Mouse (Mus musculus): ENCODE results near the gene Itga9. TPM values are rescaled to one million over a fixed set of nuclear protein-coding genes. Genes with fewer than 3 reads are reported as not detected.

Itga9 gene
- polyA plus RNA-seq, 1 experiment, result 6.2 TPM

- Histone ChIP-seq H3K27me3 (ENCODE audit: control insufficient read depth, insufficient read depth, low read length) (no peaks in the 10 kb centered on the region), H3K27ac (ENCODE audit: control insufficient read depth, insufficient read depth, low read depth, low read length) (no peak overlapping the region), H3K4me3 (ENCODE audit: control insufficient read depth, low read depth, low read length) (no peak overlapping the region), H3K4me1 (ENCODE audit: control insufficient read depth, insufficient read depth, low read length) (no peaks in the 10 kb centered on the region; the same call in 1 of the 2 replicates), H3K36me3 (ENCODE audit: control insufficient read depth, insufficient read depth, low read length) (no peaks in the 10 kb centered on the region)
- TF ChIP-seq CTCF (IDR thresholded peaks at IDR 0.05; ENCODE audit: control insufficient read depth, insufficient read depth, insufficient replicate concordance, low read depth, low read length) (peak; percentile 93), POLR2A (IDR thresholded peaks at IDR 0.05; ENCODE audit: control insufficient read depth, low read depth, low read length) (no peak)
Measured at GRCm38 (mm10) chr9:118907934-118908620, 301.6 kb downstream of the Itga9 start.

- Histone ChIP-seq H3K4me3 (ENCODE audit: control insufficient read depth, low read depth, low read length) (no peak overlapping the region), H3K36me3 (ENCODE audit: control insufficient read depth, insufficient read depth, low read length) (no peaks in the 10 kb centered on the region), H3K4me1 (ENCODE audit: control insufficient read depth, insufficient read depth, low read length) (no peaks in the 10 kb centered on the region), H3K27ac (ENCODE audit: control insufficient read depth, insufficient read depth, low read depth, low read length) (no peak overlapping the region), H3K27me3 (ENCODE audit: control insufficient read depth, insufficient read depth, low read length) (no peaks in the 10 kb centered on the region)
- TF ChIP-seq CTCF (IDR thresholded peaks at IDR 0.05; ENCODE audit: control insufficient read depth, insufficient read depth, insufficient replicate concordance, low read depth, low read length) (no peak), POLR2A (IDR thresholded peaks at IDR 0.05; ENCODE audit: control insufficient read depth, low read depth, low read length) (no peak)
Measured at GRCm38 (mm10) chr9:118913048-118913447, 306.6 kb downstream of the Itga9 start.

GRCm38 (mm10) chr9:118913613-118914012 is 307.1 kb downstream of the Itga9 start:
- H3K36me3 ChIP-seq (ENCODE audit: control insufficient read depth, insufficient read depth, low read length), result no peaks in the 10 kb centered on the region
- H3K4me3 ChIP-seq (ENCODE audit: control insufficient read depth, low read depth, low read length), result no peak overlapping the region
- H3K27ac ChIP-seq (ENCODE audit: control insufficient read depth, insufficient read depth, low read depth, low read length), result no peak overlapping the region
- no peaks in the 10 kb centered on the region for H3K27me3 ChIP-seq (ENCODE audit: control insufficient read depth, insufficient read depth, low read length)
- TF ChIP-seq CTCF (IDR thresholded peaks at IDR 0.05; ENCODE audit: control insufficient read depth, insufficient read depth, insufficient replicate concordance, low read depth, low read length), result no peak
- TF ChIP-seq POLR2A (IDR thresholded peaks at IDR 0.05; ENCODE audit: control insufficient read depth, low read depth, low read length), result no peak
- no peaks in the 10 kb centered on the region for H3K4me1 ChIP-seq (ENCODE audit: control insufficient read depth, insufficient read depth, low read length)

- Histone ChIP-seq H3K4me3 (ENCODE audit: control insufficient read depth, low read depth, low read length) (no peak overlapping the region), H3K36me3 (ENCODE audit: control insufficient read depth, insufficient read depth, low read length) (no peaks in the 10 kb centered on the region), H3K27me3 (ENCODE audit: control insufficient read depth, insufficient read depth, low read length) (no peaks in the 10 kb centered on the region), H3K4me1 (ENCODE audit: control insufficient read depth, insufficient read depth, low read length) (no peaks in the 10 kb centered on the region), H3K27ac (ENCODE audit: control insufficient read depth, insufficient read depth, low read depth, low read length) (no peak overlapping the region)
- TF ChIP-seq POLR2A (IDR thresholded peaks at IDR 0.05; ENCODE audit: control insufficient read depth, low read depth, low read length), result no peak
- no peak for TF ChIP-seq CTCF (IDR thresholded peaks at IDR 0.05; ENCODE audit: control insufficient read depth, insufficient read depth, insufficient replicate concordance, low read depth, low read length)
Measured at GRCm38 (mm10) chr9:118914589-118914988, 308.1 kb downstream of the Itga9 start.

GRCm38 (mm10) chr9:118915290-118915689 is 308.8 kb downstream of the Itga9 start:
- H3K27ac ChIP-seq (ENCODE audit: control insufficient read depth, insufficient read depth, low read depth, low read length), result no peak overlapping the region
- no peak overlapping the region for H3K4me3 ChIP-seq (ENCODE audit: control insufficient read depth, low read depth, low read length)
- H3K36me3 ChIP-seq (ENCODE audit: control insufficient read depth, insufficient read depth, low read length), result no peaks in the 10 kb centered on the region
- TF ChIP-seq POLR2A (IDR thresholded peaks at IDR 0.05; ENCODE audit: control insufficient read depth, low read depth, low read length), result no peak
- TF ChIP-seq CTCF (IDR thresholded peaks at IDR 0.05; ENCODE audit: control insufficient read depth, insufficient read depth, insufficient replicate concordance, low read depth, low read length), result peak; percentile 61; the same call in 1 of the 2 replicates
- no peaks in the 10 kb centered on the region for H3K4me1 ChIP-seq (ENCODE audit: control insufficient read depth, insufficient read depth, low read length)
- no peaks in the 10 kb centered on the region for H3K27me3 ChIP-seq (ENCODE audit: control insufficient read depth, insufficient read depth, low read length)

GRCm38 (mm10) chr9:118919672-118920186 is 313.2 kb downstream of the Itga9 start:
- peak overlapping the region; percentile 63; the same call in 1 of the 2 replicates for H3K27ac ChIP-seq (ENCODE audit: control insufficient read depth, insufficient read depth, low read depth, low read length)
- no peaks in the 10 kb centered on the region for H3K27me3 ChIP-seq (ENCODE audit: control insufficient read depth, insufficient read depth, low read length)
- TF ChIP-seq CTCF (IDR thresholded peaks at IDR 0.05; ENCODE audit: control insufficient read depth, insufficient read depth, insufficient replicate concordance, low read depth, low read length) (no peak), POLR2A (IDR thresholded peaks at IDR 0.05; ENCODE audit: control insufficient read depth, low read depth, low read length) (peak; percentile 30; the same call in 1 of the 2 replicates)
- peak overlapping the region; percentile 30 for H3K4me3 ChIP-seq (ENCODE audit: control insufficient read depth, low read depth, low read length)
- H3K4me1 ChIP-seq (ENCODE audit: control insufficient read depth, insufficient read depth, low read length), result peaks cover 4% of the 10 kb centered on the region
- no peaks in the 10 kb centered on the region for H3K36me3 ChIP-seq (ENCODE audit: control insufficient read depth, insufficient read depth, low read length)

GRCm38 (mm10) chr9:118920798-118921515 is 314.5 kb downstream of the Itga9 start:
- Histone ChIP-seq H3K4me1 (ENCODE audit: control insufficient read depth, insufficient read depth, low read length) (peaks cover 11% of the 10 kb centered on the region), H3K36me3 (ENCODE audit: control insufficient read depth, insufficient read depth, low read length) (no peaks in the 10 kb centered on the region), H3K27ac (ENCODE audit: control insufficient read depth, insufficient read depth, low read depth, low read length) (no peak overlapping the region; the same call in 1 of the 2 replicates), H3K4me3 (ENCODE audit: control insufficient read depth, low read depth, low read length) (peak overlapping the region; percentile 72), H3K27me3 (ENCODE audit: control insufficient read depth, insufficient read depth, low read length) (no peaks in the 10 kb centered on the region)
- TF ChIP-seq POLR2A (IDR thresholded peaks at IDR 0.05; ENCODE audit: control insufficient read depth, low read depth, low read length), result no peak
- TF ChIP-seq CTCF (IDR thresholded peaks at IDR 0.05; ENCODE audit: control insufficient read depth, insufficient read depth, insufficient replicate concordance, low read depth, low read length), result peak; percentile 80; the same call in 1 of the 2 replicates
